Mouse (Mus musculus) forebrain, embryonic 12.5 days (tissue): ENCODE data around the gene Opcml. TPM values are rescaled to one million over a fixed set of nuclear protein-coding genes. Genes with fewer than 3 reads are reported as not detected.

Source experiments
- ATAC-seq: fragments of 200-750 bp; cut with Nextera tagmentation; 2 replicates; pipeline ENCODE4 v1.8.0; 2017; ENCODE audit warnings: moderate TSS enrichment; ENCODE audit not compliant: low FRiP score
- H3K27ac ChIP-seq: fragments of 300-500 bp; sonication (generic); 2 replicates; pipeline ENCODE4 v1.5.1; 2016; ENCODE audit warnings: mild to moderate bottlenecking
- H3K27me3 ChIP-seq: fragments of 300-500 bp; sonication (generic); 2 replicates; pipeline ENCODE4 v1.6.1; 2016; ENCODE audit warnings: mild to moderate bottlenecking
- H3K36me3 ChIP-seq: fragments of 300-500 bp; sonication (generic); replicated peaks from 2 replicates; pipeline ENCODE4 v1.6.1; 2016; ENCODE audit warnings: mild to moderate bottlenecking
- H3K4me1 ChIP-seq: fragments of 300-500 bp; sonication (generic); 2 replicates; pipeline ENCODE4 v1.6.1; 2016
- H3K4me2 ChIP-seq: fragments of 300-500 bp; sonication (generic); 2 replicates; pipeline ENCODE4 v1.6.1; 2016; ENCODE audit warnings: mild to moderate bottlenecking, moderate library complexity
- H3K4me3 ChIP-seq: fragments of 300-500 bp; sonication (generic); replicated peaks from 2 replicates; pipeline ENCODE4 v1.5.1; 2016; ENCODE audit warnings: mild to moderate bottlenecking
- H3K9ac ChIP-seq: fragments of 300-500 bp; sonication (generic); 2 replicates; pipeline ENCODE4 v1.6.1; 2016; ENCODE audit warnings: mild to moderate bottlenecking
- H3K9me3 ChIP-seq: fragments of 300-500 bp; sonication (generic); 2 replicates; pipeline ENCODE4 v1.6.1; 2016
- WGBS: fragments of 180-500 bp; shearing (Covaris S2); methylation state at CpG from one replicate; pipeline ENCODE4 v1.1.7; 2016; 5-methylcytosine and 5-hydroxymethylcytosine counted together
- polyA plus RNA-seq: library from polyadenylated mRNA; unstranded; fragments of >200 nt; fragmentation: Nextera tagmentation; extraction: Ambion mirVana; gene quantifications from 2 replicates; pipeline ENCODE4 v1.2.1, GENCODE M21; 2016

The Opcml gene
- polyA plus RNA-seq, 1 experiment from 2014 or later = 6.2 TPM

- H3K9ac ChIP-seq = no peak overlapping the region
- no peak for ATAC-seq
- no peak overlapping the region for H3K4me2 ChIP-seq
- no peaks in the 10 kb centered on the region for H3K9me3 ChIP-seq
- WGBS = 36% methylated on average over 6 of the region's 6 CpGs
- H3K27ac ChIP-seq = no peak overlapping the region
- H3K4me3 ChIP-seq = no peak overlapping the region
- peaks cover 9% of the 10 kb centered on the region for H3K4me1 ChIP-seq
- H3K27me3 ChIP-seq = no peaks in the 10 kb centered on the region
- H3K36me3 ChIP-seq = no peaks in the 10 kb centered on the region
These were observed 890.9 kb downstream of the Opcml start for GRCm38 (mm10) chr9:28681252-28682037.

GRCm38 (mm10) chr9:28683951-28684470 lies 893.4 kb downstream of the Opcml start:
- 84% methylated on average over 5 of the region's 5 CpGs for WGBS
- no peaks in the 10 kb centered on the region for H3K36me3 ChIP-seq

DNA sequence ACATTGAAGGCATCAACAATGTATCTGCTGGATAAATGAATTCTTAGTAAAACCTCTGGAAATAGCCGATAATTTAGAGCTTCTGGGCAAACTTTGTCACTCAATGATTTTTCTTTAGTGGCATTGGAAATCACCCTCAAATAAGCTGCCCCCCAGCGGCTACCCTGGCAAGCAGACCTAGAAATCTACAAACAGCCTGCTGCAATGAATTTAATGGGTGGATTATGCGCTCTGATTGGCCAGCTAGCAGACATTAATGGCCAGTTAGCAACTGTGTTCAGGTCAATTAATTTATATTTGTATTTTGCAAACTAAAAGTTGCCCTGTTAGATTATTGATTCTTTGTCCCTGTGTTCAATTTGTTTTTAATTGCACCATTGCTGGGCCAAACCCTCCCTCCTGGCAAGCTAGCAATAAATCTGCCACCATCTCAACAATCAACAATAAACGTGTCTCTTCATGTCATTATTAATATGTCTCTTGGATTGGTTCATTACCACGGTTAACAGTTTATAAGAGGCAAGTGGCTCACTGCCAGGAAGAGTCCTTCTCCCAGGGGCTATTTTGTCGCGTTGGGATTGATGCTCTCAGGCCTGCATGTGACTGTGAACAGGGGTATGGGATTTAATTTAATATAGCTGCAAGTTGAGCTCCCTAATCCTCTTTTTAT lies 896.5 kb downstream of the Opcml start:
- Histone ChIP-seq H3K4me1 (no peaks in the 10 kb centered on the region), H3K27me3 (no peaks in the 10 kb centered on the region), H3K9ac (no peak overlapping the region), H3K27ac (no peak overlapping the region), H3K4me3 (no peak overlapping the region), H3K4me2 (no peak overlapping the region), H3K9me3 (no peaks in the 10 kb centered on the region), H3K36me3 (no peaks in the 10 kb centered on the region)
- ATAC-seq = no peak
- WGBS = 69% methylated on average over 7 of the region's 7 CpGs

More at GRCm38 (mm10) chr9:28683951-28684470, 893.4 kb downstream of the Opcml start:
- ATAC-seq = no peak
- Histone ChIP-seq H3K9me3 (no peaks in the 10 kb centered on the region), H3K4me3 (no peak overlapping the region), H3K9ac (no peak overlapping the region), H3K27me3 (no peaks in the 10 kb centered on the region), H3K27ac (no peak overlapping the region), H3K4me2 (no peak overlapping the region), H3K4me1 (peaks cover 9% of the 10 kb centered on the region)

- Histone ChIP-seq H3K36me3 (no peaks in the 10 kb centered on the region), H3K9ac (no peak overlapping the region), H3K27ac (no peak overlapping the region), H3K4me3 (no peak overlapping the region), H3K27me3 (no peaks in the 10 kb centered on the region), H3K9me3 (no peaks in the 10 kb centered on the region), H3K4me1 (no peaks in the 10 kb centered on the region), H3K4me2 (no peak overlapping the region)
- 84% methylated on average over 2 of the region's 2 CpGs for WGBS
- no peak for ATAC-seq
These were observed 899.6 kb downstream of the Opcml start for GRCm38 (mm10) chr9:28690134-28690533.

DNA sequence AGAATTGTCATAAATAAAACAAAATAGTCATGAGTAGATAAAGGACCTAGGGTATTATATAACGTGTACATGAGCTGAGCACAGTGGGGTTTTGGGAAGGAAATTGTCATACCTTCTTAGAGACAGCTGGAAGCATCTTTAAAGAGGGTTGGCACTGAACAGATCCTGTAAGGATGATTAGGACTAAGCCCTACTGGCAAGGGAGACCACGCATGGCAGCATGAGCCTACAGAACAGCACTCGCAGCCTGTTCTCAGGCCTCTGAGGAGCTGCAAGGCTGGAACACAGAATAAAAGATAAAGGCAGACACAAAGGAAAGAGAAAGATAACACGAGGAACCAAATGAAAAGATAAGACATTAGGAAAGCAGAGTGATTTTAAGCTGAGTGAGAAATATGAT lies 915.2 kb downstream of the Opcml start:
- H3K4me3 ChIP-seq = no peak overlapping the region
- WGBS = 89% methylated on average over 4 of the region's 4 CpGs

GRCm38 (mm10) chr9:28714544-28714943 lies 924.0 kb downstream of the Opcml start:
- H3K36me3 ChIP-seq = no peaks in the 10 kb centered on the region
- WGBS = 70% methylated on average over 2 of the region's 2 CpGs

More for the DNA sequence above, 915.2 kb downstream of the Opcml start:
- Histone ChIP-seq H3K4me2 (no peak overlapping the region), H3K27me3 (no peaks in the 10 kb centered on the region), H3K36me3 (no peaks in the 10 kb centered on the region), H3K9ac (no peak overlapping the region), H3K9me3 (no peaks in the 10 kb centered on the region), H3K27ac (no peak overlapping the region), H3K4me1 (no peaks in the 10 kb centered on the region)
- no peak for ATAC-seq

DNA sequence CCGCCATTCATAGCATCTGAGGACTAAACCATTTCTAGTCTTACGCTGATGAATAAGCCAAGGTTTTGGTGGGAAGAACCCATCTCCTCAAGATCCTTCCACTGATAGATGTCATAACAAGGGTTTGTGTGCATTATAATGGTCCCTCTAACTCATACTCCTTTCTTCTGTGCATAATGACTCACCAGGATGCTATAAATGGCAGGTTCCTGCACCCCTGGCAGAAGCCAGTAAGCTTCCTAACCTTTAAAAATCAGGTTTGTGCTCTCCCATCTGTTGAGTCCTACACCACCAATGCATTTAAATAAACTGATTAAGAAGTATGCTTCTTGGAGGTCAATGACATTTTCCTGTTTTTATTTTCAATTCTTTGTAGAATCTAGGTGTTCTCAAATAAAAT lies 929.6 kb downstream of the Opcml start:
- no peak for ATAC-seq
- Histone ChIP-seq H3K4me1 (no peaks in the 10 kb centered on the region), H3K4me2 (no peak overlapping the region), H3K4me3 (no peak overlapping the region), H3K9me3 (no peaks in the 10 kb centered on the region), H3K27me3 (no peaks in the 10 kb centered on the region), H3K9ac (no peak overlapping the region), H3K27ac (no peak overlapping the region), H3K36me3 (no peaks in the 10 kb centered on the region)
- WGBS = 91% methylated on average over 2 of the region's 2 CpGs

More at GRCm38 (mm10) chr9:28714544-28714943, 924.0 kb downstream of the Opcml start:
- Histone ChIP-seq H3K9me3 (no peaks in the 10 kb centered on the region), H3K4me1 (no peaks in the 10 kb centered on the region), H3K9ac (no peak overlapping the region), H3K4me2 (no peak overlapping the region), H3K27ac (no peak overlapping the region), H3K27me3 (no peaks in the 10 kb centered on the region), H3K4me3 (no peak overlapping the region)
- no peak for ATAC-seq

DNA sequence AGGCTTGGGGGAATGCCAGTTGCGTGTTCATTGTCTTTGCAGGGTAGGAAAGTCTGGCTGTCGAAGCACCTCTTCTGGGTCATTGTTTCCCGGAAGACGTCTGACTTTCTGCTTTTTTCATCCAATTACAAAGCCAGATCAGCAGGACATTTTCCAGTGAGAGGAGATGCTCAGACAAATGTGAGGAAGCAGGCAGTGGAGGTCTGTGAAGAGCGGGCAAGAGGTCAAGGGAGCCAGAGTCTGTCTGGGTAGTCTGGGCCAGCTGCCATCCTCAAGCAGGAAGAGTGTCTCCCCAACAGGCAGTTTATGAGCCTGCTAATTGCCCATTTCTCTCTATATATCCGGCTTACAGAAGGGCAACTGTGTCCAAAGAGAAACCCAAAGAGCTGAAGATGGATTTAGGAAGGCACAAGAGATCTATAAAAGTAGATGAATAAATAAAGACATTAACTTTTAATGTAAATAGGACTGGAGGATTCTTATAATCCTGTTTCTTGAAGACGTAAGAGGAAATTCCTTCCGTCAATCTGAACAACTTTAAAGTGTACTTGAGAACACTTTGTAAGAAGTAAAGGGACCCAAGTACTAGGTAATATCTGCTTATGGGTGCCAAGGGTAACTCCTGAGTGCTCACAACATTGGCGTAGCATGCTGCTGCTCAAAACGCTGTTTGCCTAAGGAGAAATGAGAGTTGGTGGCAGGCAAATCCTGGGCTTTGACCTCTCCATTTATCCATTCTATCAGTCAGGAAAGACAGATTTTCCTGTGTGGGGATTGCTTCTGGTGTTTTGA lies 941.4 kb downstream of the Opcml start:
- no peak overlapping the region for H3K4me2 ChIP-seq
- WGBS = 81% methylated on average over 10 of the region's 10 CpGs

DNA sequence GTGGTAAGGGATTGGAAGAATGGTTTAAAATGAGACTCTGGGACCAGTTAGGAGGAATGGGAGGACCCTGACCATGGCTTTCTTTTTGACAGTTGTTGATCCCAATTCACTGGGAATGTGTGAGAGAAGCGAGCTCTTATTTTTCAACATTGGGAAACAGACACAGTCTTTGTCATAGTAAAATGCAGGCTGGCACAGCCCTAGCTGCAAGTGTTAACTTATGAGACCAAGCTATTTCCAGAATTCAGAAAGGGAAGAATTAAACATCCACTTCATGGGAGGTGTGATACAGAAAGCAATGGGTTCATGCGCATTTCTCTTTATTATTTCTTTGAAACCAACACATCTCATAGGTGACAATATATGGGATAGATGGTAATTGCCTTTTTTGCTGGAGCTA lies 947.4 kb downstream of the Opcml start:
- Histone ChIP-seq H3K9me3 (no peaks in the 10 kb centered on the region), H3K4me3 (no peak overlapping the region), H3K4me1 (0 out of 2 replicates have a peak, but pooled peaks cover 5% of the 10 kb centered on the region), H3K27ac (0 out of 2 replicates have a peak overlapping the region, but pooled peaks have one; percentile 31), H3K36me3 (no peaks in the 10 kb centered on the region), H3K4me2 (no peak overlapping the region), H3K9ac (no peak overlapping the region), H3K27me3 (no peaks in the 10 kb centered on the region)
- 84% methylated on average over 2 of the region's 2 CpGs for WGBS
- no peak for ATAC-seq

More for the DNA sequence above, 941.4 kb downstream of the Opcml start:
- Histone ChIP-seq H3K27me3 (no peaks in the 10 kb centered on the region), H3K9ac (no peak overlapping the region), H3K4me1 (no peaks in the 10 kb centered on the region), H3K27ac (no peak overlapping the region), H3K4me3 (no peak overlapping the region), H3K36me3 (no peaks in the 10 kb centered on the region), H3K9me3 (no peaks in the 10 kb centered on the region)
- ATAC-seq = no peak

DNA sequence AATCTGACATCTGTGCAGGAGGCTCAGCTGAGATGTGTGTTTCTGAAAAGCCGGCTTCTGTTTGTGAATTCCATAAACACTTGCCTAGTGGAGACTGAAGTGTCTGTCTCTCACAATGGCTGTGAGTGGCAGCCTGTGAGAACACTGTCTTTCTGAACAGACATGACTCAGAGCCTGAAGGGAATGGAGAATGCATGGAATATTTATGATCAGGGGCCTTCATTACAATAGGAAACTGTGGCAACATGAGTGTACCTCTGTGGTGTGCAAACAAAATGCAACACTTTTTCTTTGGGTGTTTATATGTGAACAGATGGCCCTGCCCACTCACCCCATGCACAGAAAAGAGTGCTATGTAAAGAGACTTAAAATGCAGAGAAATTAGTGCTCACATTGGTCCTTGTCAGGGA lies 947.9 kb downstream of the Opcml start:
- ATAC-seq = peak; percentile 23; the same call in 1 of the 2 replicates

GRCm38 (mm10) chr9:28744771-28745170 lies 954.2 kb downstream of the Opcml start:
- H3K27ac ChIP-seq = no peak overlapping the region
- ATAC-seq = no peak
- H3K9me3 ChIP-seq = no peaks in the 10 kb centered on the region
- WGBS = 71% methylated on average over 3 of the region's 3 CpGs
- H3K9ac ChIP-seq = no peak overlapping the region
- H3K4me2 ChIP-seq = no peak overlapping the region
- H3K36me3 ChIP-seq = no peaks in the 10 kb centered on the region
- no peaks in the 10 kb centered on the region for H3K27me3 ChIP-seq
- H3K4me3 ChIP-seq = no peak overlapping the region
- H3K4me1 ChIP-seq = no peaks in the 10 kb centered on the region

More for the DNA sequence above, 947.9 kb downstream of the Opcml start:
- Histone ChIP-seq H3K27ac (peak overlapping the region; percentile 31), H3K9ac (no peak overlapping the region), H3K4me2 (no peak overlapping the region), H3K27me3 (no peaks in the 10 kb centered on the region), H3K4me3 (no peak overlapping the region), H3K36me3 (no peaks in the 10 kb centered on the region), H3K4me1 (0 out of 2 replicates have a peak, but pooled peaks cover 5% of the 10 kb centered on the region), H3K9me3 (no peaks in the 10 kb centered on the region)
- WGBS = 38% methylated on average over 1 of the region's 1 CpGs

DNA sequence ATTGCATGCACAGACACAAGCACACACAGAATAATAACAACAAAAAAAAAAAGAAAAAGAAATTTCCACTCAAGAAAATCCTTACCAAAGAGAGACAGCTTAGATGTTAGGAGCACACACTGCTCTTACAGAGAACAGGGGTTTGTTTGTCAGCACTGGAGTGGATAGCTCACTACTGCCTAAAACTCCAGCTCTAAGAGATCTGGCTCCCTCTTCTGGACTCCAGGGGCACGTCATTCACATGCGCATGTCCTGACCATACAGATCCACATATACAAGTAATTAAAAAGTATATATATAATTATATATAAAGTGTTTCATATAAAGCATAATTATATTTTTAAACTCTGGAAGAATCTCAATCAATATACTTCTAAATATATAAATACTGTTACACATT lies 958.3 kb downstream of the Opcml start:
- Histone ChIP-seq H3K4me1 (no peaks in the 10 kb centered on the region), H3K4me2 (no peak overlapping the region), H3K9ac (no peak overlapping the region), H3K27me3 (no peaks in the 10 kb centered on the region), H3K36me3 (no peaks in the 10 kb centered on the region), H3K4me3 (no peak overlapping the region), H3K27ac (no peak overlapping the region), H3K9me3 (no peaks in the 10 kb centered on the region)
- WGBS = 74% methylated on average over 2 of the region's 2 CpGs
- no peak for ATAC-seq
